ENCODE assay signal across 8 mouse cellular contexts in genomic region chr10:85829085-85829853, GRCm38 (mm10). TPM values are rescaled to one million over a fixed set of nuclear protein-coding genes. Genes with fewer than 3 reads are reported as not detected.
DNase-seq lines count a peak whose midpoint lies in the region; ATAC-seq and TF ChIP-seq lines count a peak whose summit lies in the region.
"Not testable (repeated sequence)": the region's sequence is repeated elsewhere in the genome, so short reads cannot be mapped to it uniquely, and the experiment has no call there.

Pwp1 (plus strand) TSS chr10:85829494.

- not testable (repeated sequence) for TF ChIP-seq RAD21 in MEL (IDR thresholded peaks at IDR 0.05; ENCODE audit: low read depth, low read length)

- 1% methylated on average over 49 of the region's 49 CpGs for WGBS in cerebellum, adult 2 months
- WGBS in forebrain, postnatal 0 days: 2% methylated on average over 47 of the region's 49 CpGs
- WGBS in lung, adult 2 months: 2% methylated on average over 45 of the region's 49 CpGs
- under 1% methylated on average over 39 of the region's 49 CpGs for WGBS in neural tube, embryonic 15.5 days

- peak; percentile 97 for ATAC-seq in forebrain, postnatal 0 days
- ATAC-seq in neural tube, embryonic 15.5 days (ENCODE audit: low FRiP score): peak; percentile 99

- H3K27me3 ChIP-seq in MEL (ENCODE audit: control insufficient read depth in 1 of 2, insufficient read depth in 2 of 2, low read length in 2 of 2); cerebellum, adult 2 months (ENCODE audit: control insufficient read depth, insufficient read depth, low read length); forebrain, postnatal 0 days (ENCODE audit: insufficient read depth, low read length); neural tube, embryonic 15.5 days (replicated peaks): not testable (repeated sequence)

- not testable (repeated sequence) for H3K79me2 ChIP-seq in MEL (ENCODE audit: control insufficient read depth, insufficient read depth, low read length, poor library complexity)

- H3K9ac ChIP-seq in MEL (ENCODE audit: control insufficient read depth, low read depth, low read length, poor library complexity, severe bottlenecking): peak within 1 kb of the TSS; percentile 69
- peak within 1 kb of the TSS; percentile 90 for H3K9ac ChIP-seq in forebrain, postnatal 0 days
- H3K9ac ChIP-seq in neural tube, embryonic 15.5 days (replicated peaks): peak within 1 kb of the TSS; percentile 76

- H3K27ac ChIP-seq in MEL (ENCODE audit: control insufficient read depth, low read depth, low read length); cerebellum, adult 2 months (ENCODE audit: insufficient read depth, low read length): not testable (repeated sequence)
- H3K27ac ChIP-seq in forebrain, postnatal 0 days (ENCODE audit: low read depth, low read length): peak within 1 kb of the TSS; percentile 75
- peak within 1 kb of the TSS; percentile 84 for H3K27ac ChIP-seq in neural tube, embryonic 15.5 days (replicated peaks)

- H3K9me3 ChIP-seq in MEL (replicated peaks; ENCODE audit: insufficient read depth, low read length); forebrain, postnatal 0 days (ENCODE audit: low read length); neural tube, embryonic 15.5 days (replicated peaks): not testable (repeated sequence)

- TF ChIP-seq POLR2A in MEL (IDR thresholded peaks at IDR 0.05; ENCODE audit: control insufficient read depth in 1 of 2, insufficient read depth in 1 of 2, low read depth in 1 of 2, low read length in 2 of 2, poor library complexity in 1 of 2); cerebellum, adult 2 months (IDR thresholded peaks at IDR 0.05; ENCODE audit: borderline replicate concordance, insufficient read depth, low read length); lung, adult 2 months (IDR thresholded peaks at IDR 0.05; ENCODE audit: borderline replicate concordance, extremely low read depth, low read depth, low read length): not testable (repeated sequence)

- H3K4me3 ChIP-seq in MEL (ENCODE audit: control insufficient read depth in 1 of 2, insufficient read depth in 1 of 2, low read depth in 2 of 2, low read length in 2 of 2): peak within 1 kb of the TSS; percentile 51 to 53; a peak in 3 of 4 replicates
- H3K4me3 ChIP-seq in cerebellum, adult 2 months (replicated peaks; ENCODE audit: insufficient read depth, low read depth, low read length): peak within 1 kb of the TSS; percentile 70
- H3K4me3 ChIP-seq in forebrain, postnatal 0 days (ENCODE audit: low read depth, low read length): peak within 1 kb of the TSS; percentile 51
- H3K4me3 ChIP-seq in lung, adult 2 months (replicated peaks; ENCODE audit: extremely low read depth, low read depth, low read length): peak within 1 kb of the TSS; percentile 58
- peak within 1 kb of the TSS; percentile 61 for H3K4me3 ChIP-seq in neural tube, embryonic 15.5 days (replicated peaks)

- not testable (repeated sequence) for H3K4me1 ChIP-seq in MEL (ENCODE audit: control insufficient read depth in 1 of 2, insufficient read depth in 2 of 2, low read length in 2 of 2); cerebellum, adult 2 months (ENCODE audit: control insufficient read depth, insufficient read depth, low read length); forebrain, postnatal 0 days (ENCODE audit: insufficient read depth); lung, adult 2 months (ENCODE audit: control insufficient read depth, insufficient read depth, low read length); neural tube, embryonic 15.5 days

- H3K36me3 ChIP-seq in MEL (ENCODE audit: control insufficient read depth in 1 of 2, insufficient read depth in 2 of 2, low read length in 2 of 2); forebrain, postnatal 0 days (ENCODE audit: insufficient read depth); neural tube, embryonic 15.5 days: not testable (repeated sequence)

- intact Hi-C loops in heart, postnatal 36 days (cut with DNase I): not testable (repeated sequence)

- DNase-seq in MEL (ENCODE audit: low read depth, low spot score): peak; percentile 50
- peak; percentile 49 to 63 for DNase-seq in cerebellum, adult 2 months
- DNase-seq in forebrain, postnatal 0 days: peak; percentile 83
- DNase-seq in heart, postnatal 36 days: peak; percentile 3 to 11
- peak; percentile 10 to 28 for DNase-seq in layer of hippocampus, adult 18-20 months (ENCODE audit: low spot score in 2 of 2)
- DNase-seq in lung, adult 2 months: peak; percentile 8
- DNase-seq in testis, postnatal 14 days (ENCODE audit: low spot score): peak; percentile 48

- not testable (repeated sequence) for TF ChIP-seq CTCF in MEL (IDR thresholded peaks at IDR 0.05 in 2 of 3, conservative IDR thresholded peaks at IDR 0.05 in 1 of 3; ENCODE audit: control insufficient read depth in 1 of 3, insufficient read depth in 1 of 3, low read depth in 2 of 3, low read length in 3 of 3, poor library complexity in 1 of 3, severe bottlenecking in 1 of 3); cerebellum, adult 2 months (IDR thresholded peaks at IDR 0.05; ENCODE audit: borderline replicate concordance, insufficient read depth, low read depth, low read length); forebrain, postnatal 0 days (IDR thresholded peaks at IDR 0.05; ENCODE audit: low read depth); lung, adult 2 months (IDR thresholded peaks at IDR 0.05; ENCODE audit: insufficient read depth, low read length)

- not testable (repeated sequence) for TF ChIP-seq EP300 in MEL (IDR thresholded peaks at IDR 0.05; ENCODE audit: low read depth in 1 of 2, low read length in 2 of 2)

- H3K4me2 ChIP-seq in forebrain, postnatal 0 days (ENCODE audit: low read depth): peak within 1 kb of the TSS; percentile 94
- H3K4me2 ChIP-seq in neural tube, embryonic 15.5 days: peak within 1 kb of the TSS; percentile 86

TF ChIP-seq in MEL, 35 proteins besides CTCF, POLR2A, EP300 and RAD21:
- 0 out of 2 replicates have a peak, but pooled peaks have one; percentile 23 for TF ChIP-seq NRF1 (IDR thresholded peaks at IDR 0.05; ENCODE audit: insufficient read depth, low read depth, low read length, poor library complexity, severe bottlenecking)
TF ChIP-seq in MEL: peak in this region for 1; not testable (repeated sequence) for 34.

RNA-seq across cellular contexts. Expression of gene Pwp1, which starts in this region (rescaled TPM):
- total RNA-seq in MEL (2012; rRNA removed): 70.2 and 81.5 TPM in 2 replicates
- polyA plus RNA-seq in MEL (2012; ENCODE audit: insufficient read depth in 1 of 2, insufficient read length in 2 of 2, low read depth in 1 of 2, low replicate concordance in 2 of 2, missing spikeins in 1 of 2): 10 to 100 TPM; 75.8 to 94.4 TPM
- 18.2 and 20.5 TPM in 2 replicates for polyA plus RNA-seq in cerebellum, adult 2 months (2012; rRNA removed)
- 56.3 and 63.9 TPM in 2 replicates for total RNA-seq in forebrain, postnatal 0 days (2014; rRNA removed)
- polyA plus RNA-seq in forebrain, postnatal 0 days (2015; fragmentation: Nextera tagmentation; extraction: Ambion mirVana): 60.9 and 62.3 TPM in 2 replicates
- total RNA-seq in heart, postnatal 36 days (2021): 10 to 100 TPM; 14.3 to 15.8 TPM
- 10 to 100 TPM; 20.7 to 21.0 TPM for total RNA-seq in layer of hippocampus, adult 18-20 months (2021)
- 5.4 and 9.5 TPM in 2 replicates for polyA plus RNA-seq in lung, adult 2 months (2012; rRNA removed)
- 64.1 and 68.1 TPM in 2 replicates for polyA plus RNA-seq in neural tube, embryonic 15.5 days (2015; fragmentation: Nextera tagmentation; extraction: Ambion mirVana)

Comparison
In these comparisons a context has a peak if more than half of its experiments do, and no peak if none do; other contexts are left out.
1. DNase-seq: peak in every context shown above with its lines; median percentile 83 in forebrain, postnatal 0 days; 56 in cerebellum, adult 2 months; 50 in MEL; 48 in testis, postnatal 14 days; 19 in layer of hippocampus, adult 18-20 months; 8 in lung, adult 2 months; 7 in heart, postnatal 36 days.